Mouse (Mus musculus) left cerebral cortex, adult 9 months (tissue): ENCODE results near the gene Klrb1c.
"Not testable (repeated sequence)": the region's sequence is repeated elsewhere in the genome, so short reads cannot be mapped to it uniquely, and the experiment has no call there.

Experiments
- DNase-seq, 2 experiments: peaks; one replicate each; pipeline ENCODE4 v3.0.0; 2022; ENCODE audit warnings: low spot score in 2 of 2

Klrb1c gene

GRCm38 (mm10) chr6:128755402-128755763 lies 33.6 kb downstream of the Klrb1c start:
- not testable (repeated sequence) for DNase-seq

- DNase-seq = not testable (repeated sequence)
Measured at GRCm38 (mm10) chr6:128754748-128755401, 34.1 kb downstream of the Klrb1c start.

GRCm38 (mm10) chr6:128754265-128754664 lies 34.8 kb downstream of the Klrb1c start:
- DNase-seq = peak in 1 of 2 experiments; percentile 32

GRCm38 (mm10) chr6:128753610-128754224 lies 35.3 kb downstream of the Klrb1c start:
- peak in 1 of 2 experiments; percentile 93 for DNase-seq

GRCm38 (mm10) chr6:128747006-128747405 lies 42.0 kb downstream of the Klrb1c start:
- not testable (repeated sequence) for DNase-seq

- no peak for DNase-seq
Measured at GRCm38 (mm10) chr6:128737445-128737844, 51.6 kb downstream of the Klrb1c start.

GRCm38 (mm10) chr6:128736100-128736499 lies 52.9 kb downstream of the Klrb1c start:
- DNase-seq = no peak

GRCm38 (mm10) chr6:128734896-128735295 lies 54.1 kb downstream of the Klrb1c start:
- no peak for DNase-seq

- DNase-seq = no peak
Measured at GRCm38 (mm10) chr6:128733908-128734679, 54.9 kb downstream of the Klrb1c start.

- DNase-seq = no peak
Measured at GRCm38 (mm10) chr6:128732032-128732431, 57.0 kb downstream of the Klrb1c start.
